Mouse (Mus musculus): ENCODE data around the gene Sparc.

GRCm38 (mm10) chr11:55468611-55469047 lies 45.6 kb upstream of the Sparc start:
- TF ChIP-seq CTCF (IDR thresholded peaks at IDR 0.05; ENCODE audit: extremely low read depth, insufficient read depth, low read length) (no peak), POLR2A (IDR thresholded peaks at IDR 0.05; ENCODE audit: extremely low read depth, insufficient read depth, low read length) (no peak)
